Mouse (Mus musculus): Measurements from ENCODE around the gene Leng9. TPM values are rescaled to one million over a fixed set of nuclear protein-coding genes. Genes with fewer than 3 reads are reported as not detected.

Gene Leng9
- total and polyA plus RNA-seq, 2 experiments from 2014 or later: 4.8 to 5.1 TPM

DNA sequence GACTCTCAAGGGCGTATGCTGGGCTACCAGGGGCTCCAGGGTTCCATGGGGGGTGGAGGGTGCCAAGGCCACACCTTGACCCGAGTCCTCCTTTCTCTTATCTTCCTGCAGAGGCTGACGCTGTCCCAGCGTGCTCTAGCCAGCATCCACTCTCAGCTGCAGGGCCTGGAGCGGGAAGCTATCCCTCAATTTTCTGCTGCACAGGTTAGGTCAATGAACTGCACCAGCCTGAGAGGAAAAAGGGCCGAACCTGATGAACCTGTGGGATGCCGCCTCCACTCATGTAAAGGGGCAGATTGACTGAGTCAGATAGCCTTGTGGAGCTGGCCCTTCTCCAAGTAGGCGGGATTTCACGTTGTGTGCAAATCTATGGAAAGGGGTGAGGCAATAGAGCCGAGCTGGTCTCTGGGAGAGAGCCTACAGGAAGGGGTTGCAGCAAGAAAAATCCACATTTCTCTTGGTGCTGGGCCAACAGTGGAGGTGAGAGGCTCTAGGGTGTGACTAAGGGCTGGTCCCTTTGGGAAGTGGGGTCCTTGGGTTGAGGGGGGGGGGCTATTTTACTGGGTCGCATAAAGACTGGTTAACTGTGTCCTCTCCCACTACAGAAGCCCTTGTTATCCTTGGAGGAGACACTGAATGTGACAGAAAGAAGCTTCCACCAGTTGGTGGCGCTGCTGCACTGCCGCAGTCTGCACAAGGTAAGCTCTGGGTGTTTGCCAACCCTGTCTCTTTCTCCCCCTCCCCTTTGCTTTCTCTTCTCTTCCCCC lies 19.3 kb downstream of the Leng9 start:
- Histone ChIP-seq H3K4me3 (ENCODE audit: low read depth, low read length) (no peak overlapping the region), H3K4me2 (ENCODE audit: low read depth) (no peak overlapping the region), H3K27ac (ENCODE audit: low read depth, low read length) (peak overlapping the region; percentile 54), H3K4me1 (ENCODE audit: insufficient read depth) (no peaks in the 10 kb centered on the region), H3K9me3 (ENCODE audit: low read length) (no peaks in the 10 kb centered on the region), H3K36me3 (ENCODE audit: insufficient read depth) (peaks cover 46% of the 10 kb centered on the region), H3K27me3 (ENCODE audit: insufficient read depth, low read length) (no peaks in the 10 kb centered on the region), H3K9ac (no peak overlapping the region)
- 23% methylated on average over 13 of the region's 13 CpGs for WGBS
- DNase-seq: peak; percentile 94
- TF ChIP-seq CTCF (IDR thresholded peaks at IDR 0.05; ENCODE audit: low read depth): peak; percentile 90
- peak; percentile 69 for ATAC-seq

DNA sequence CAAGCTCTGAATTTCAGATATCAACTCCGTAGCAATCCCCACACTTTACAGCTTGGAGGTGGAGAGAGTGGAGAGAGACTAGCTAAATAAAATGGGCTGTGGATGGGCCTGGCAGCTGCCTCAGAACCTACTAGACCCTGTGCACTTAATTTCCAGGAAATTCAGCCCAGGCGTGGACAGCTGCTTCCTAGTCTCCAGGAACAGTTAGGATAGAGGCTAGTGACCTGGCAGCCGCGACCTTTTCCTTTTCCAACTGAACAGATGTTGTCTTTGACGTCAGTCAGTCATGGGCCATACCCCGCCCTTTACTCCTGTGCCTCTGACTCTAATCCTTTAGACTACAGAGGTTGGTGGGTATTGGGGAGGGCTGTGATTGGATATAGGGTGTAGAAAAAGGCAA lies 21.3 kb downstream of the Leng9 start:
- H3K36me3 ChIP-seq (ENCODE audit: insufficient read depth): peaks cover 47% of the 10 kb centered on the region
- H3K9ac ChIP-seq: peak overlapping the region; percentile 22; the same call in 1 of the 2 replicates
- DNase-seq: no peak
- no peak for ATAC-seq
- no peaks in the 10 kb centered on the region for H3K27me3 ChIP-seq (ENCODE audit: insufficient read depth, low read length)
- WGBS: 58% methylated on average over 6 of the region's 6 CpGs
- TF ChIP-seq CTCF (IDR thresholded peaks at IDR 0.05; ENCODE audit: low read depth): no peak
- H3K27ac ChIP-seq (ENCODE audit: low read depth, low read length): no peak overlapping the region
- no peaks in the 10 kb centered on the region for H3K9me3 ChIP-seq (ENCODE audit: low read length)
- H3K4me1 ChIP-seq (ENCODE audit: insufficient read depth): peaks cover 7% of the 10 kb centered on the region
- H3K4me2 ChIP-seq (ENCODE audit: low read depth): no peak overlapping the region
- H3K4me3 ChIP-seq (ENCODE audit: low read depth, low read length): no peak overlapping the region

DNA sequence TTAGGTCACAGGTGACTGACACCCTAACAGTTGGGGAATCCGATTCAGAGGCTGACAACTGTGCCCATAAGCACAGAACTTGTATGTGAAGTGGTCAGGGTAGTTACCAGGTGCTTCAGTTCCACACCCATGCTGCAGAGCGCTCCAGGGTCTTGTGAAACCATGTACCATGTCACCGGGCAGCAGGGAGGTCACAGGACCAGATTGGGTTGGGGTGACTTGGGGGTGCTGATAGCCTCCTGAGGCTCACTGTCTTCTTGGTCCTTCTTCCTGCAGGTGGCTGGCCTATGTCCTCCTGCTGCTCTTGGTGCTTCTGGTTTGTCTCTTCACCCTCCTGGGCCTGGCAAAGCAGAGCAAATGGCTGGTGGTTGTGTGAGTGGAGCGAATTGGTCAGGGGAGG lies 22.3 kb downstream of the Leng9 start:
- 91% methylated on average over 4 of the region's 4 CpGs for WGBS
- TF ChIP-seq CTCF (IDR thresholded peaks at IDR 0.05; ENCODE audit: low read depth): no peak
- H3K4me2 ChIP-seq (ENCODE audit: low read depth): no peak overlapping the region
- H3K27ac ChIP-seq (ENCODE audit: low read depth, low read length): no peak overlapping the region
- peaks cover 15% of the 10 kb centered on the region for H3K4me1 ChIP-seq (ENCODE audit: insufficient read depth)
- no peak overlapping the region for H3K9ac ChIP-seq
- no peaks in the 10 kb centered on the region for H3K27me3 ChIP-seq (ENCODE audit: insufficient read depth, low read length)
- no peaks in the 10 kb centered on the region for H3K9me3 ChIP-seq (ENCODE audit: low read length)
- H3K36me3 ChIP-seq (ENCODE audit: insufficient read depth): peaks cover 40% of the 10 kb centered on the region
- DNase-seq: no peak
- no peak overlapping the region for H3K4me3 ChIP-seq (ENCODE audit: low read depth, low read length)
- ATAC-seq: no peak

DNA sequence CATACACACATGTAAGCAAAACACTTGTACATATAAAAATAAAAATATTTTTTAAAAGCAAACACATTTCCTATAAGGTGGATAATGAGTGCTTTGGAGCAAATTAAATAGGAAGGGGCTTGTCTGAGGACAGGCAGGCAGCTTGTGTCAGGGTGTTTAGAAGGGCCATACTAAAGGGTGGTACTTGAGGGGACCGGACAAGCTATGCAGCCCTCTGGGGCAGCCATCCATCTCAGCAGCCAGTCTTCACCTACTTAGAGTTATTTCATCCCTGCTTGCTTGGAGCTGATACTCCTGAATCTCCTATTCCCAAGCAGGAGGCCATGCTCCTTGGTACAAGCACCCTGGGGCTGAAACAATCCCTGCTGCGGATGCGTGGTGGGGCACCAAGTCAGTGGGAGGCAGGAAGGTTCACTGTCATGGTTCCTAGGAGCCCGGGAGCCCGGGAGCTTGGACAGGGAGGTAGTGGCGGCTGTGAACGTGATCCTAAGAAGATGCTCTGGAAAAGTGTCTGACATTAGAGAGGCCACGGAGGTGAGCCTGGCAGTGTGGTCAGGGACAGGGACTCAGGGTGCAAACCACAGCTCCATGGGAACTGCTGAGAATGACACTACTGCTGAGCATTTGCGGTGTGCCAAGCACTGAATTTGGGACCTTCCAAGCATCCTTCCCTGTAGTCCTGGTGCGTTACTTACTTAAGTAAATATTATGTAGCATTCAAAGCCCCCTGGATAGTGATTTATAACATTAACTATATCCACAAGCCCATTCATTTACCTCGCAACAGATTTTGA lies 23.0 kb downstream of the Leng9 start:
- Histone ChIP-seq H3K27me3 (ENCODE audit: insufficient read depth, low read length) (no peaks in the 10 kb centered on the region), H3K4me3 (ENCODE audit: low read depth, low read length) (no peak overlapping the region), H3K9me3 (ENCODE audit: low read length) (no peaks in the 10 kb centered on the region), H3K9ac (no peak overlapping the region), H3K4me1 (ENCODE audit: insufficient read depth) (peaks cover 15% of the 10 kb centered on the region), H3K4me2 (ENCODE audit: low read depth) (no peak overlapping the region), H3K27ac (ENCODE audit: low read depth, low read length) (no peak overlapping the region), H3K36me3 (ENCODE audit: insufficient read depth) (peaks cover 33% of the 10 kb centered on the region)
- 89% methylated on average over 11 of the region's 11 CpGs for whole genome bisulfite sequencing
- TF ChIP-seq CTCF (IDR thresholded peaks at IDR 0.05; ENCODE audit: low read depth): no peak
- ATAC-seq (no peak), DNase-seq (no peak)

DNA sequence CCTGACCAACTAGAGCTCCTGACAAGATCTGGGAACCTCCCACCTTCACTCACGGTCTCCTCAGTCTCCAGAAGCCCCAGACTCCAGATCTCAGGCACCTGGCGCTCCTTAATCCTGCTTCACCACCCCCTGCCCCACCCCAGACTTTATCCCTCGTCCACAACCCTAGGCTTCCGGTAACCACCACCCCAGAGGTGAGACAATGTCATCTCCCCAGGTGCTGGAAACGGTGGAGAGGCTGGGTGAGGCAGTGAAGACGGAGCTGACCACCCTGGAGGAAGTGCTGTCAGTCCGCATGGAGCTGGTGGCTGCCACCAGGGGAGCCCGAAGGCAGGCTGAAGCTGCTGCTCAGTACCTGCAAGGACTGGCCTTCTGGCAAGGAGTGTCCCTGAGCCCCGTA lies 24.9 kb downstream of the Leng9 start:
- WGBS: 24% methylated on average over 9 of the region's 9 CpGs

DNA sequence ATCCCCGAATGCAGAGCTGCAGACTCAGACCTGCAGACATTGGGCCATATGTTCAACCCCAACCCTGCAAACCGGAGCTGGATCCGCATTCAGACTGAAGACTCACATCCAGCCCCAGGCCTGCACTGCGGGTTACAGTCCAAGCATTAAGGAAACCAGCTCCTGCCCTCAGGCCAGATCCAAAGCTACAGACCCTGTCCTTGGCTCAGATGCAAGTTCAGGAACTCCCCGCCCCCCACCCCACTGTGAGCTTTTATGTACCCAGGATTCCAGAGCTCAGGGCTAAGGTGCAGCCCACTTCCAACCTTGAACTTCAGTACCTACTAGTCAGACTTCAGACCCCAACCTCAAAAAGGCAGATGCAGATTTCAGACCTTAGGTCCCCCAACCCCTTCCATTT lies 25.3 kb downstream of the Leng9 start:
- H3K27me3 ChIP-seq (ENCODE audit: insufficient read depth, low read length): no peaks in the 10 kb centered on the region
- H3K9me3 ChIP-seq (ENCODE audit: low read length): no peaks in the 10 kb centered on the region
- H3K27ac ChIP-seq (ENCODE audit: low read depth, low read length): peak overlapping the region; percentile 86
- TF ChIP-seq CTCF (IDR thresholded peaks at IDR 0.05; ENCODE audit: low read depth): no peak
- ATAC-seq: no peak
- peaks cover 15% of the 10 kb centered on the region for H3K4me1 ChIP-seq (ENCODE audit: insufficient read depth)
- peak overlapping the region; percentile 35 for H3K9ac ChIP-seq
- peaks cover 25% of the 10 kb centered on the region for H3K36me3 ChIP-seq (ENCODE audit: insufficient read depth)
- WGBS: 3% methylated on average over 5 of the region's 5 CpGs
- H3K4me3 ChIP-seq (ENCODE audit: low read depth, low read length): peak overlapping the region; percentile 20
- peak overlapping the region; percentile 52 for H3K4me2 ChIP-seq (ENCODE audit: low read depth)
- DNase-seq: no peak

More for the DNA sequence above, 24.9 kb downstream of the Leng9 start:
- peak overlapping the region; percentile 86 for H3K27ac ChIP-seq (ENCODE audit: low read depth, low read length)
- no peak overlapping the region for H3K4me3 ChIP-seq (ENCODE audit: low read depth, low read length)
- DNase-seq: no peak
- H3K9ac ChIP-seq: 0 out of 2 replicates have a peak overlapping the region, but pooled peaks have one; percentile 14
- no peaks in the 10 kb centered on the region for H3K9me3 ChIP-seq (ENCODE audit: low read length)
- peaks cover 15% of the 10 kb centered on the region for H3K4me1 ChIP-seq (ENCODE audit: insufficient read depth)
- no peak for ATAC-seq
- no peaks in the 10 kb centered on the region for H3K27me3 ChIP-seq (ENCODE audit: insufficient read depth, low read length)
- TF ChIP-seq CTCF (IDR thresholded peaks at IDR 0.05; ENCODE audit: low read depth): peak; percentile 46
- no peak overlapping the region for H3K4me2 ChIP-seq (ENCODE audit: low read depth)
- peaks cover 26% of the 10 kb centered on the region for H3K36me3 ChIP-seq (ENCODE audit: insufficient read depth)

DNA sequence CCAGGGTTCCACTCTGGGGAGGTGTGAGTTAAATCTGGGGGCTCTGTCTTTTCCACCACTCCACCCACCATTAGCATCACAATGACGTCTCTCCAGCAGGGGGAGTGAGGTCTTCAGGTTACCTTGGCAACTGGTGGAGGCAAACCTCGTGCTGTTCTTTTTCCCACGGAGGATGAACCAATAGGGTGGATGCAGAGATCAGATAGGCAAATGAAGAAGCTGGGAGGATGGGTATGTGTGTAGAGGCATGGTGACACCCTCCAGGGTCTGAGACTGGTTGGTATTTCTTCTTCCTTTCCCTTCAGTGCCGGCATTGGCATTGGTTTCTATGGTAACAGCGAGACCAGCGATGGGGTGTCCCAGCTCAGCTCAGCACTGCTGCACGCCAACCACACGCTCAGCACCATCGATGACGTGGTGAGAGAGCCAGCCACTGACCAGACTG lies 25.8 kb downstream of the Leng9 start:
- no peaks in the 10 kb centered on the region for H3K9me3 ChIP-seq (ENCODE audit: low read length)
- H3K27me3 ChIP-seq (ENCODE audit: insufficient read depth, low read length): no peaks in the 10 kb centered on the region
- peaks cover 15% of the 10 kb centered on the region for H3K4me1 ChIP-seq (ENCODE audit: insufficient read depth)
- DNase-seq (peak; percentile 96), ATAC-seq (peak; percentile 92)
- H3K36me3 ChIP-seq (ENCODE audit: insufficient read depth): peaks cover 20% of the 10 kb centered on the region
- peak; percentile 72 for TF ChIP-seq CTCF (IDR thresholded peaks at IDR 0.05; ENCODE audit: low read depth)
- peak overlapping the region; percentile 52 for H3K4me2 ChIP-seq (ENCODE audit: low read depth)
- H3K9ac ChIP-seq: peak overlapping the region; percentile 35; the same call in 1 of the 2 replicates
- H3K4me3 ChIP-seq (ENCODE audit: low read depth, low read length): peak overlapping the region; percentile 20
- WGBS: 0% methylated on average over 10 of the region's 10 CpGs
- H3K27ac ChIP-seq (ENCODE audit: low read depth, low read length): peak overlapping the region; percentile 86

Data from forebrain, postnatal 0 days (tissue).